Mouse (Mus musculus): Measurements from ENCODE around the gene Msmp. TPM values are rescaled to one million over a fixed set of nuclear protein-coding genes. Genes with fewer than 3 reads are reported as not detected.

Msmp gene
- polyA plus RNA-seq (2015; fragmentation: Nextera tagmentation; extraction: Ambion mirVana) = 0.62 and 2.1 TPM in 2 replicates

DNA sequence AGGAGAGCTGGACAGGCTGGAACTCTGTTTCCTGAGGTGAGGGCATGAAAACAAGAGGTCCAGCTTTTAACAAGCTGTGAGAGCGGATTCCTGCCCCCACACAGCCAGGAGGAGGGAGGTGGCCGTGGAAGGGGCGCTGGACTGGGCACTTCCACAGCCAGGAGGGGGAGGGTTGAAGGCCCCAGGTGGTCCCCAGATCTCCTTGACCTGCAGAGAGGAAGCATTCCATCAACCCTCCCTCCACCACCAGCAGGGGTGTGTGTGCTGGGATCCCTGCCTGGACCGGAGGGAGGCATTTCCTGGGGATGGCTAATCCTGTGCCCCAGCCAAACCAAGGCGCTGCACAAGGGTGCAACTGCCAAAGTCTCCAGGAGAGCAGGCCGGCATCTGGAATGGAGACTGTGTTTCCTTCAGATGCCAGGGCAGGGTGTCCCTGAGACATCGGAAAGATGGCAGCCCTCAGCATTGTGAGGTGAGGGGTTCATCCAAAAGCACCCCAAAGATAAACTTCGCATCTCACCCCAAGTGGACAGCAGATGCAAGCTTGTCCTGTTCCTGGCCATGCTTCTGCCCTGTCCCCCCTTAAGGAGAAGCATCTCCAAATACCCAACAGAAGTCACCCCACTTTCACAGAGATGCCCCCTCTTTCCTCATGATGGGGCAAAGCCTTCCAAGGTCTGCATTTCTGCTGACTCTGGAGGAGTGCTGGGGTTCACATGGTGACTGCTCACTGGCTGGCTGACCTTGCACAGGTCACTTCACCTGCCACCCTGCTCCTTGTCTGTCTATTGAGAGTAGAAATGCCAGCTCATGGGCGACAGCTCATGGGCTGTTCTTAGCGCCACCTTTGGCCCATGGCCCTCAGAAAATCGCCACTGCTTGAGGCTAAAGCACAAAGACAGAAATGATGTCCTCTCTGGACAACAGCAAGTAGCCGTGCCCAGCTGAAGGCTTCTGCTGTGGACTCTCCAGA lies at the start of gene Msmp:
Gene Msmp (minus strand): TSS at position 51 of the 973 bp plus-strand sequence.
- Histone ChIP-seq H3K4me2 (no peak within 1 kb of the TSS), H3K4me3 (no peak within 1 kb of the TSS), H3K27ac (replicated peaks) (no peak within 1 kb of the TSS), H3K9ac (no peak within 1 kb of the TSS), H3K27me3 (replicated peaks) (no peaks in the 10 kb centered on the region), H3K36me3 (peaks cover 49% of the 10 kb centered on the region), H3K9me3 (no peaks in the 10 kb centered on the region), H3K4me1 (peaks cover 37% of the 10 kb centered on the region)
- no peak for ATAC-seq (ENCODE audit: extremely low read depth, insufficient number of reproducible peaks, low FRiP score, low TSS enrichment)
- WGBS = 53% methylated on average over 12 of the region's 12 CpGs

GRCm38 (mm10) chr4:43633736-43634135 lies 49.4 kb upstream of the Msmp start:
- Histone ChIP-seq H3K4me3 (no peak overlapping the region), H3K4me2 (no peak overlapping the region), H3K4me1 (peaks cover 56% of the 10 kb centered on the region), H3K27me3 (replicated peaks) (peaks cover 10% of the 10 kb centered on the region; the same call in 1 of the 2 replicates), H3K9me3 (no peaks in the 10 kb centered on the region), H3K36me3 (no peaks in the 10 kb centered on the region), H3K9ac (peak overlapping the region; percentile 3; the same call in 1 of the 2 replicates), H3K27ac (replicated peaks) (no peak overlapping the region)
- 89% methylated on average over 2 of the region's 2 CpGs for WGBS
- ATAC-seq (ENCODE audit: extremely low read depth, insufficient number of reproducible peaks, low FRiP score, low TSS enrichment) = no peak

DNA sequence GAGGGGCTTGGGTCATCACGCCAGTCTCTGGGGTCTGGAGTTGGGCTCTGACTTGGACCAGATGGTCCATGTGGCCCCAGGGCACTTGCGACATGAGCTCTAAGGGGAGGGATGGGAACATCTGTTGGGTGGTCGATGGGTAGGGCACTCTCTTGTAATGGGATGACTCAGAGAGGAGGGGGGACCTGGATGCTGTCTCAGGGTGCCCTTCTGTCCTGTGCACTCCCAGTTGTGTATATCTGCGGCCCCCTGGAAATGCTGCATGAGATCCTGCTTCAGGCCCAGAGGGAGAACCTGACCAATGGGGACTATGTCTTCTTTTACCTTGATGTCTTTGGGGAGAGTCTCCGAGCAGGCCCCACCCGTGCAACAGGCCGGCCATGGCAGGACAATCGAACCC lies 49.0 kb upstream of the Msmp start:
- H3K4me3 ChIP-seq = no peak overlapping the region
- H3K9ac ChIP-seq = peak overlapping the region; percentile 95; the same call in 1 of the 2 replicates
- no peak for ATAC-seq (ENCODE audit: extremely low read depth, insufficient number of reproducible peaks, low FRiP score, low TSS enrichment)
- H3K36me3 ChIP-seq = no peaks in the 10 kb centered on the region
- H3K9me3 ChIP-seq = no peaks in the 10 kb centered on the region
- H3K27ac ChIP-seq (replicated peaks) = no peak overlapping the region
- 83% methylated on average over 8 of the region's 8 CpGs for WGBS
- H3K4me1 ChIP-seq = peaks cover 56% of the 10 kb centered on the region
- peaks cover 10% of the 10 kb centered on the region; the same call in 1 of the 2 replicates for H3K27me3 ChIP-seq (replicated peaks)
- peak overlapping the region; percentile 91; the same call in 1 of the 2 replicates for H3K4me2 ChIP-seq

GRCm38 (mm10) chr4:43631956-43632920 lies 47.9 kb upstream of the Msmp start:
- Histone ChIP-seq H3K27ac (replicated peaks) (peak overlapping the region; percentile 81), H3K9me3 (no peaks in the 10 kb centered on the region)
- no peak for ATAC-seq (ENCODE audit: extremely low read depth, insufficient number of reproducible peaks, low FRiP score, low TSS enrichment)

GRCm38 (mm10) chr4:43631046-43631955 lies 47.0 kb upstream of the Msmp start, which contains the start of gene Npr2:
Gene Npr2, plus strand, starts transcription at chr4:43631935.
- H3K4me3 ChIP-seq = peak within 1 kb of the TSS; percentile 75
- peak within 1 kb of the TSS; percentile 91 for H3K4me2 ChIP-seq
- peaks cover 56% of the 10 kb centered on the region for H3K4me1 ChIP-seq
- 2% methylated on average over 46 of the region's 70 CpGs for WGBS
- peak within 1 kb of the TSS; percentile 81 for H3K27ac ChIP-seq (replicated peaks)
- H3K27me3 ChIP-seq (replicated peaks) = peaks cover 10% of the 10 kb centered on the region; the same call in 1 of the 2 replicates
- H3K9ac ChIP-seq = peak within 1 kb of the TSS; percentile 95
- H3K9me3 ChIP-seq = no peaks in the 10 kb centered on the region
- H3K36me3 ChIP-seq = no peaks in the 10 kb centered on the region
- peak; percentile 54; the same call in 1 of the 2 replicates for ATAC-seq (ENCODE audit: extremely low read depth, insufficient number of reproducible peaks, low FRiP score, low TSS enrichment)

More at GRCm38 (mm10) chr4:43631956-43632920, 47.9 kb upstream of the Msmp start:
- peaks cover 56% of the 10 kb centered on the region for H3K4me1 ChIP-seq
- 45% methylated on average over 42 of the region's 42 CpGs for WGBS
- no peaks in the 10 kb centered on the region for H3K36me3 ChIP-seq
- peak overlapping the region; percentile 75 for H3K4me3 ChIP-seq
- peak overlapping the region; percentile 95 for H3K9ac ChIP-seq
- H3K4me2 ChIP-seq = peak overlapping the region; percentile 91
- peaks cover 10% of the 10 kb centered on the region; the same call in 1 of the 2 replicates for H3K27me3 ChIP-seq (replicated peaks)

DNA sequence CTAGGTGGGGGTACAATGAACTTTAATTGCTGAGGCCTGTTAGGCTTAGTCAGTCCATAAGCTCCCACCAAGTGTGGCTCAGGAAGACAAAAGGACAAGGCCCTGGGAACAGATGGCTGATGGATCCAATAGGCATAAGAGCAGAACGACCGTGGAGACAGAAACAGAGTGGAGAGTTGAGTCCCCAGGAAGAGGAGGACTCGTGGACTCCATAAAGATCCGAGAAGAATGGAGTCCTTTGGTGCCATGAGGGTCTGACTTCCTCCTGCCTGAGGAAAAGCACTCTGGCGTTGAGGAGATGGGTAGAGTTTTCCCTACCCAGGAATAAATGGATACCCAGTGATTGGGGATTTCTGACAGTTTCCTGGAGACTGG lies 46.4 kb upstream of the Msmp start:
- H3K9me3 ChIP-seq = peaks cover under 1% of the 10 kb centered on the region; the same call in 1 of the 2 replicates
- no peak for ATAC-seq (ENCODE audit: extremely low read depth, insufficient number of reproducible peaks, low FRiP score, low TSS enrichment)
- peak overlapping the region; percentile 81 for H3K27ac ChIP-seq (replicated peaks)
- no peaks in the 10 kb centered on the region for H3K36me3 ChIP-seq
- H3K9ac ChIP-seq = peak overlapping the region; percentile 95
- WGBS = 30% methylated on average over 5 of the region's 5 CpGs
- peaks cover 10% of the 10 kb centered on the region; the same call in 1 of the 2 replicates for H3K27me3 ChIP-seq (replicated peaks)
- H3K4me2 ChIP-seq = peak overlapping the region; percentile 91
- H3K4me1 ChIP-seq = peaks cover 50% of the 10 kb centered on the region
- H3K4me3 ChIP-seq = peak overlapping the region; percentile 75

DNA sequence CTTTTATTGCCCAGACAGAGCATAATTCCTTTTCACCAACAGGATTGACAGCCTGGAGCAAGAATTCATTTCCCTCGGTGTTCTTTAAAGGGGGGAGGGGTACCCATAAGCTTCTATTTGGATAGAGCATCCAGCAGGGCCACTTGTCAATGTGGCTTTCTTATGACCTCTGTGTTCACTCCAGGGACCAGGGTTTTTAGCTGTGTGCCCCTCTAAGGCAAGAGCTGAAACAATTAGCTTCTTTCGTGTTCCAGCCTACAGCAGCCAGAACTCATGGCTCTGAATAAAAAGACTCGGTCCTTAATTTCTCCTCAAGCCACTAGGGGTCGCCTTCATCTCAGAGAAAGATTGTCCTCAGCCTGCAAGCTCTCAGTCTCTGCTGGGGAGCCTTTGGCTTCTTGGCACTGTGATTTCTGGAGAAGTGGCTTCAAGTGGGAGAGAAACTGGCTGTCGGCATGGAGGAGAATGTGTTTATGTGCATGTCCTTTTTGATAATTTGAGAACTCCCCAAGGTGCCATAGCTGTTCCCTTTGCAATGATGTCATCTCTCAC lies 45.8 kb upstream of the Msmp start:
- 6% methylated on average over 5 of the region's 5 CpGs for WGBS
- Histone ChIP-seq H3K4me3 (0 out of 2 replicates have a peak overlapping the region, but pooled peaks have one; percentile 3), H3K27me3 (replicated peaks) (peaks cover 10% of the 10 kb centered on the region; the same call in 1 of the 2 replicates), H3K27ac (replicated peaks) (peak overlapping the region; percentile 81), H3K4me1 (peaks cover 45% of the 10 kb centered on the region), H3K9me3 (peaks cover 6% of the 10 kb centered on the region), H3K9ac (no peak overlapping the region), H3K36me3 (no peaks in the 10 kb centered on the region), H3K4me2 (peak overlapping the region; percentile 54)
- ATAC-seq (ENCODE audit: extremely low read depth, insufficient number of reproducible peaks, low FRiP score, low TSS enrichment) = no peak

- H3K36me3 ChIP-seq = no peaks in the 10 kb centered on the region
- 0 out of 2 replicates have a peak overlapping the region, but pooled peaks have one; percentile 16 for H3K4me3 ChIP-seq
- H3K9me3 ChIP-seq = peaks cover 13% of the 10 kb centered on the region
- WGBS = 30% methylated on average over 20 of the region's 20 CpGs
- peaks cover 10% of the 10 kb centered on the region; the same call in 1 of the 2 replicates for H3K27me3 ChIP-seq (replicated peaks)
- peaks cover 37% of the 10 kb centered on the region for H3K4me1 ChIP-seq
- peak overlapping the region; percentile 50; the same call in 1 of the 2 replicates for H3K9ac ChIP-seq
- H3K4me2 ChIP-seq = peak overlapping the region; percentile 41
- no peak overlapping the region for H3K27ac ChIP-seq (replicated peaks)
- ATAC-seq (ENCODE audit: extremely low read depth, insufficient number of reproducible peaks, low FRiP score, low TSS enrichment) = no peak
Measured at GRCm38 (mm10) chr4:43629106-43629817, 45.0 kb upstream of the Msmp start.

- no peak overlapping the region for H3K4me3 ChIP-seq
- 59% methylated on average over 4 of the region's 4 CpGs for whole genome bisulfite sequencing
- peaks cover 16% of the 10 kb centered on the region for H3K9me3 ChIP-seq
- no peak overlapping the region for H3K27ac ChIP-seq (replicated peaks)
- H3K4me1 ChIP-seq = no peaks in the 10 kb centered on the region
- no peaks in the 10 kb centered on the region for H3K36me3 ChIP-seq
- no peak for ATAC-seq (ENCODE audit: extremely low read depth, insufficient number of reproducible peaks, low FRiP score, low TSS enrichment)
- no peaks in the 10 kb centered on the region for H3K27me3 ChIP-seq (replicated peaks)
- no peak overlapping the region for H3K9ac ChIP-seq
- no peak overlapping the region for H3K4me2 ChIP-seq
Measured at GRCm38 (mm10) chr4:43620146-43620778, 36.0 kb upstream of the Msmp start.
